Mouse (Mus musculus): ENCODE data around the gene Mre11a.
A peak's percentile ranks its signal among the peaks of the same experiment; 100 is the strongest.

Gene Mre11a

DNA sequence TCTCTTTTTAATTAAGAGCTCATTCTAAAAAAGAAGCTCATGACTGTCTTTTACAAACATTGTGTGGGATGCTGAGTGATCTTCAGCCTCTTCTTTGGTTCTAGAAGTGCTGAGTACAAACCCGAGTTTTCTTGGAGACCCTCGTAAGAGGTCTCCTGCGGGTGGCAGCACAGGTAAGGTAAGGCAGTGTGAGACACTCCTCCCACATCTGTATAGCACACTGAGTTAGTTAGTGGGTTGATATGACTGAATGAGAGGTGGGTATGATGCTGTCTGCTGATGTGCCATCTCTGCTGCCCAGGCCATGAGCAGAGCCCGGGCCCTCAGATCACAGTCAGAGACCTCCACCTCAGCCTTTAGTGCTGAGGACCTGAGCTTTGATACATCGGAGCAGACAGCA is 40.4 kb downstream of the Mre11a start:
- no peak for DNase-seq (ENCODE audit: low spot score)

DNA sequence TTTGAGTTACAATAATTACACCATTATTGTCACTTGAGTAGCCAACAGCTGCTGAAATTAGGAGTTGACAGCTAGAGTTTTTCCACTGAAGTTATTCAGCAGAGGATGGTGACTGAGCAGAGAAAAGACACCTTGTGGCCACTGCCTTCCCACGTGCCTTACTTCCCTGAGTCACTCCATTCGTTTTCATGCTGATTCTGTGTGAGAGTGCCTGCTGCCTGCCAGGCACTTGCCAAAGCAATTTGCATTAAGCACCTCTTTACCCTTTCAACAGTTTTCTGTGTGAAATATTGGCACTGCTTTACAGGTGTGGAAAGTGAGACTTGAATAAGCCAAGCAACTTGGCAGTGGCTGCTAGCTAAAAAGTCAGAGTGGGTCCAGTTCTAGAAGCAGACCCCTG is 43.4 kb downstream of the Mre11a start:
- DNase-seq (ENCODE audit: low spot score): no peak

- DNase-seq (ENCODE audit: low spot score): no peak
Measured at GRCm38 (mm10) chr9:14832046-14832445, 47.6 kb downstream of the Mre11a start.

DNA sequence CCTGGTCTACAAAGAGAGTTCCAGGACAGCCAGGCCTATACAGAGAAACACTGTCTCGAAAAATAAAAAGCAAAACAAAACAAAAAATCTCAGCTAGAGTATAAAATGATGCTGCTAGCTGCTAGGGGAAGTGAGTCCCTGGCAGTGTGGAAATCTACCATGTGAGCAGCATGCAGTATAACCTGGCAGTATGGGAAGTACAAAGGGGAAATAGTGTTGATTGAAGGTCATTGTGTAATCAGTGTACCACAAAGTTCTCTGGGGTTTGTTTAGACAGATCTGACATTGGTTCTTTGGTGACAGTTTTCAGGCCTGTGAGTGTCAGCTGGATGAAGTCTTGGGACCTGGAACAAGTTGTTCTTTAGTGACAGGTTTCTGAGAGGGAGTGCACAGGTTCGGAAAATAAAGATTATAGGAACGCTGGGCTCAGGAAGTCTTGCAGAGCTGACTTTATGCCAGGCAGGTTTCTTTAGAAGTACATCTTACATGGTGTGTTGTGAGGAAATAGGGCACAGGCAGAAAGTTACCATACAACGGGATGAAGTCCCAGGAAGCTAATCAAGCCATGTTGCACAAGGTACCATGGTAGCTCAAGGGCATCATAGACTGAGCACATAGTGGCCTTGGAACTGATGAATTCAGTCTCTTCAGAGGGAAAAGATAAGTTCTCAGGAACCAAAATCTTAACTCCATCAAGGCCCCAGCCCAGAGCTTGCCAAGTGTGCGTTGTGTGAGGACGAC is 51.1 kb downstream of the Mre11a start:
- no peak for DNase-seq (ENCODE audit: low spot score)

GRCm38 (mm10) chr9:14839527-14839926 is 55.1 kb downstream of the Mre11a start:
- DNase-seq (ENCODE audit: low spot score): no peak

- DNase-seq (ENCODE audit: low spot score): no peak
Measured at GRCm38 (mm10) chr9:14839970-14840369, 55.5 kb downstream of the Mre11a start.

GRCm38 (mm10) chr9:14841878-14842761 is 57.7 kb downstream of the Mre11a start:
- no peak for DNase-seq (ENCODE audit: low spot score)

DNA sequence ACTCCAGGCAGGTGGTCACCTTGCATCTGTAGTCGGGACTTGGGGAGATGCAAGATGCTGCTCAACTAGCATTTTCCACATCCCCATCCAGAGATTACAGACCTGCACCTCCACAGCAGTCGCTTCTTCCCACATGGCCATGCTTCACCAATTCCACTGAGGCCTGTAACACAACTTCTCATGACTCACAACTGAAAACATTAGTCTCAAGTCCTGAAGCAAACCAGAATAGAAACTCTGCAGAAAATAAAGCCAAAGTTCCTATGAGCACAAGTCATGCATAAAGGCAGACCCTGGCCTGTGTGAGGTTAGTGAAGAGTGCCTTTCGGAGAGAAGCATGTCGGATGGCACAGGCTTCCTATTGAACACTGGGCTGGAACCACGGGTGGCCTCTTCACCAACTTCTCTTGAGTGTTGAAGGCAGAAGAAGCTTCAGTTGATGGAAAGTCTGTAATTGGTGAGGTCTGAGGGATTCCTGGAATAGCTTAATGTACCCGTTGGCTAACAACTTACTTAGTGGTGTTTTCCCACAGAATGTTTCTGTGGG is 58.9 kb downstream of the Mre11a start:
- no peak for DNase-seq (ENCODE audit: low spot score)

DNA sequence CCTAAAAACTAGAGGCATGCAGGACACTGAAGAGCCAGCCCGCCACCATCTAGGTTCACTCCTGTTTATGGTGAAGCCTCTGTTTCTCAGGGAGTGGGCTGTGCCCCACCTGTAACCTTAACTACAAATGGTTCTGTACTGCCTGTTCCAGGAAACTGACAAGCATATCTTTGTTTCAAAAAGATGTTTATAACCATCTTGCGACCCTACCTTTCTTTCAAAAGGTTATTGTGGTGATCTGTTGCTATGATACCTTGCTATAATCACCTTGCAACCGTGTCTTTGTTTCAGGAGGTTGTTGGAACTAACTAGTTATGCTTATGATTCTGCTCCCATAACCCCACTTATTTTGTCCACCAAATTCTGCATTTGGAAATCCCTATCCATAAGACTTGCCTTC is 59.4 kb downstream of the Mre11a start:
- no peak for DNase-seq (ENCODE audit: low spot score)

GRCm38 (mm10) chr9:14846428-14846827 is 62.0 kb downstream of the Mre11a start:
- peak; percentile 25 for DNase-seq (ENCODE audit: low spot score)

DNA sequence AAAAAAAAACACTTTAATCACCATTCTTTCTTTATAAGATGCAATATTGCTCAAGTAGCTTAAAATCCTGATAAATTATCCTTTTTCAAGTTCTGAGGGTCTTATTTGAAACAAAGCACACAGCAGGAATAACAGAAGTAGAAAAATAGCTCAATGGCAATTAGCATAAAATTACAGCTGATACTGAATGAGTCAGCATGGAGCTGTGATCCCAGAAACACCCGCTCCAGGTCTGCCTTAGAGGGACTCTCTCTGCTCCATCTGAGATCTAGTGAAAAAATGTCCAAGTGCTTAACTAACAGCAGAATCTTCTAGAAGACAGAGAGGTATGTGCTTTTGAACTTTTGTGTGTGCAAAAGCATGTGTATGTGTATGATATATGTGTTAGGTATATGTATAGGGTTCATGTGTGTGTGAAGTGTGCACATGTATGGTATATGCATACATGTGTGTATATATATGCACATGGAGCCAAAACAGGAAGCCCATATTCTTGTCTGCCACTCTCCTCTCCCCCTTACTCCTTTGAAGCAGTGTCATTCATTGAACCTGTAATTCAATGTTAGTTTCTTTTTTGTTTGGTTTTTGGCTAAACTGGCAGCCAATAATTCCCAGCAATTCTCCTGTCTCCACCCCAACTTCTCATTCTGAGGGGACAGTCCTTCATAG is 63.9 kb downstream of the Mre11a start:
- DNase-seq (ENCODE audit: low spot score): no peak

DNA sequence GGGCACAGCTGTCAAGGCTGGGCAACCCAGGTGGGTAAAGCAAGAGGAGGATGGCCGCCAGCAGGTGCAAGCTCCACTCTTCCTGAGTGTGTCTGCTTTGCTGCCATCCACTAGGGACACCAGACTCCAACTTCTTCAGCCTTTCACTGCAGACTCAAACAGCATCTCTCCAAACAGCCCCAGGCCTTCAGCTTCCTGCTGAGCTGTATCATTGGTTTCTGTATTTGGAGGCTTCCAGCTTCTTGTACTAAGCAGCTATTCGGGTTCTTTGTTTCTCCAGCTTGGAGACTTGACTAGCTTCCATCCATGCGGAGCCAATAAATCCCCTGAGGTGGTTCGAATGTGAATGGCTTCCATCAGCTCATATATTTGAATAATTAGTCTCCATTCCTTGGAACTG is 70.1 kb downstream of the Mre11a start:
- DNase-seq (ENCODE audit: low spot score): no peak

DNA sequence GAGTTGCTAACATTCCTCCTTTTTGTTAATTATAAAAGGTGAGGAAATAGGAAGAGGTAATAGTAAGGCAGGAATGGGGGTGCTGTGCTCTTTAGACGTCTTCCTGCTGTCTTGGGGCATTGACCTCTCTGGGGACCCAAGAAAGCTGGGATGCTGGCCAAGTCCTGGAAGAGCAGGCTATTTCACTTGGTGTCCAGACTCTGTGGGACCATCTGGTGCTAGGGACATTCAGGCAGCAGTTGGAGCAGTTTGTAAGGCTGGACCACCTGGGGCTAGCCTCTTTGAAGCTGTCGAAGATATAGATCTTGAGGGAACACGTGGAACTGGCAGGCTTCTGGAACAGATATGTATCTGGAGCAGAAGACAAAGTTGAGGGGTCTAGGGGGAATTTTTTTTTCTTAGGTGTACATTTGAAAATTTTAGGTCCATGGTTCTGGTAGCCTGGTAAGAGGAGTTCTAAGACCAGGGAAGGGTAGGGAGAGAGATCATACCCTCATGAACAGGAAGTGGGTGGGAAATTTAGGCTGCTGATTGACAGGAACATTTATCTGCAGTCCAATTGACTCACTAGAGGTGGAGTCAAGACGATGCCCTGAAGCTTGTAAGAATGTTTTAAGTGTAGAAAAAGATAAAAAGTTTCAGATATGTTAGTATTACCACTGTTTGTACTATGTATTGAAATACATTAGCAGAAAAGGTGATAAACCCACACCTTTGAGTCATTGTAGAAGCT is 72.6 kb downstream of the Mre11a start:
- DNase-seq (ENCODE audit: low spot score): no peak

GRCm38 (mm10) chr9:14858170-14858706 is 73.8 kb downstream of the Mre11a start:
- DNase-seq (ENCODE audit: low spot score): no peak

- DNase-seq (ENCODE audit: low spot score): no peak
Measured at GRCm38 (mm10) chr9:14858782-14859181, 74.3 kb downstream of the Mre11a start.

- peak; percentile 43 for DNase-seq (ENCODE audit: low spot score)
Measured at GRCm38 (mm10) chr9:14859868-14860639, 75.6 kb downstream of the Mre11a start, which contains the start of gene Gpr83. Gene Gpr83, plus strand, starts transcription at chr9:14860210.

GRCm38 (mm10) chr9:14863126-14863525 is 78.7 kb downstream of the Mre11a start:
- no peak for DNase-seq (ENCODE audit: low spot score)

DNA sequence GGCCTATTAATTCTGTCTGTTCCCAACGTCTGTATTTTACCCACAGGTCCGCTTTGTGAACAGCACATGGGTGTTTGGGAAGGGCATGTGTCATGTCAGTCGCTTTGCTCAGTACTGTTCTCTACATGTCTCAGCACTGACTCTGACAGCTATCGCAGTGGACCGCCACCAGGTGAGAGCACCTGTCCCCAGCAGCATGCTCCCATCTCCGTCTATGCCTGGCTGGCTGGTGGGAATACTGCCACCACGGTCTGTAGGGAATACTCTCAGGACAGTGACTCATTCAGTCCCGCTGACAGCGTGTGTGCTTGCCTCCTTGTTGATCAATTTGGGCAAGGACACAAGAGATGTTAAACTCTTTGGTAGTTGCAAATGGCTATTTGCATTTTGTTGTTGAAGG is 80.3 kb downstream of the Mre11a start:
- DNase-seq (ENCODE audit: low spot score): no peak

- DNase-seq (ENCODE audit: low spot score): peak; percentile 67
Measured at GRCm38 (mm10) chr9:14866957-14867356, 82.5 kb downstream of the Mre11a start.

DNA sequence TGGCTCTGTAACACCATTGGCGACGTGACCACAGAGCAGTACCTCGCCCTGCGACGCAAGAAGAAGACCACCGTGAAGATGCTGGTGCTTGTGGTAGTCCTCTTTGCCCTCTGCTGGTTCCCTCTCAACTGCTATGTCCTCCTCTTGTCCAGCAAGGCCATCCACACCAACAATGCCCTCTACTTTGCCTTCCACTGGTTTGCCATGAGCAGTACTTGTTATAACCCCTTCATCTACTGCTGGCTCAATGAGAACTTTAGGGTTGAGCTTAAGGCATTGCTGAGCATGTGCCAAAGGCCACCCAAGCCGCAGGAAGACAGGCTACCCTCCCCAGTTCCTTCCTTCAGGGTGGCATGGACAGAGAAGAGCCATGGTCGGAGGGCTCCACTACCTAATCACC is 83.9 kb downstream of the Mre11a start:
- no peak for DNase-seq (ENCODE audit: low spot score)

DNA sequence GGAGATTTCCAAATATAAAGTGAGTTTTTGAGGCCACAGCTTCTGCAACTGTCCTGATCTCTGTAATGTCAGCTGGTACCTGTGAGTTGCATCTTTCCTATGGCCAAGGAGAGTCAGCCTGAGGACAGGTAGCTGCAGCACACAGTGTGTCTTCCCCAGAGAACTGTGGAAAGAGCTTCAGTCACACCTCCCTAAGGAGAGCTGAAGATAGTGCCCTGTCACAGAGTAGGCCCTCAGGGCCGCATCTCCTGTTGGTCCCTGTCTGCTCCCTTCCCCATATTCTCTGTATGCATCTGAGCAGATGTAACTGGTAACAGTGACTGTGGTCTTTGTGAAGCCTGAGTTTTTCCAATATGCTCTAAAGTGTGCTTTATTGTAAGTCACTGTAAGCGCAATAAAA is 85.9 kb downstream of the Mre11a start:
- no peak for DNase-seq (ENCODE audit: low spot score)
